ENCODE assay signal across 12 mouse cellular contexts in genomic region chr11:110781492-110782276, GRCm38 (mm10).
DNase-seq lines count a peak whose midpoint lies in the region; ATAC-seq and TF ChIP-seq lines count a peak whose summit lies in the region.
"Had no signal": no experiment of that assay in that cellular context is flagged by ENCODE, and none has a peak within 500 bp of the region (broad histone marks: within the 10 kb centered on the region; RNA-seq: fewer than 3 reads in every experiment).

No protein-coding gene starts in this region.

- DNase-seq in heart, adult 2 months: peak; percentile 12 to 16
- DNase-seq in NIH3T3 (ENCODE audit: low read depth): peak; percentile 28
- DNase-seq in midbrain, embryonic 14.5 days: peak; percentile 46
- DNase-seq in lung, postnatal 10 days: no peak
- no peak for DNase-seq in ovary, postnatal 10 days (ENCODE audit: low spot score)
- DNase-seq: cerebellum, adult 11 months; gastrocnemius, postnatal 14 days had no signal

- H3K36me3 ChIP-seq in heart, adult 2 months (ENCODE audit: control insufficient read depth, insufficient read depth, low read length): no peaks in the 10 kb centered on the region; the same call in 1 of the 2 replicates
- H3K36me3 ChIP-seq in heart, embryonic 11.5 days (ENCODE audit: control insufficient read depth, insufficient read depth, low read length): no peaks in the 10 kb centered on the region
- no peaks in the 10 kb centered on the region for H3K36me3 ChIP-seq in forebrain, embryonic 16.5 days (ENCODE audit: control insufficient read depth, insufficient read depth)
- H3K36me3 ChIP-seq in midbrain, embryonic 14.5 days (ENCODE audit: control insufficient read depth, insufficient read depth, low read length): no peaks in the 10 kb centered on the region
- no peaks in the 10 kb centered on the region for H3K36me3 ChIP-seq in kidney, embryonic 15.5 days

- TF ChIP-seq CTCF in heart, adult 2 months (IDR thresholded peaks at IDR 0.05): no peak

- no peak for TF ChIP-seq EP300 in heart, adult 2 months (IDR thresholded peaks at IDR 0.05; ENCODE audit: insufficient read depth, low read depth, low read length)

- ATAC-seq in heart, embryonic 11.5 days (replicated peaks; ENCODE audit: insufficient number of reproducible peaks, low FRiP score, low TSS enrichment): no peak
- ATAC-seq in forebrain, embryonic 16.5 days: peak; percentile 49; the same call in 1 of the 2 replicates
- ATAC-seq in midbrain, embryonic 14.5 days (ENCODE audit: low FRiP score, low TSS enrichment): no peak
- no peak for ATAC-seq in kidney, embryonic 15.5 days (replicated peaks; ENCODE audit: low FRiP score)
- ATAC-seq: CD4-positive, CD25-positive, alpha-beta regulatory T cell, adult 4 months; inflammation-experienced regulatory T-cells, adult 6 months had no signal

- WGBS in heart, adult 2 months: 47% methylated on average over 3 of the region's 3 CpGs
- WGBS in heart, embryonic 11.5 days (ENCODE audit: insufficient replicate concordance): 53% methylated on average over 3 of the region's 3 CpGs
- 39% methylated on average over 3 of the region's 3 CpGs for whole genome bisulfite sequencing in forebrain, embryonic 16.5 days
- WGBS in midbrain, embryonic 14.5 days: 30% methylated on average over 3 of the region's 3 CpGs
- WGBS in kidney, embryonic 15.5 days: 63% methylated on average over 3 of the region's 3 CpGs

- peaks cover 2% of the 10 kb centered on the region for H3K4me1 ChIP-seq in heart, adult 2 months (ENCODE audit: control insufficient read depth, insufficient read depth, low read length)
- H3K4me1 ChIP-seq in heart, embryonic 11.5 days (ENCODE audit: control insufficient read depth, insufficient read depth, low read length): no peaks in the 10 kb centered on the region
- peaks cover 4% of the 10 kb centered on the region for H3K4me1 ChIP-seq in forebrain, embryonic 16.5 days (replicated peaks; ENCODE audit: control insufficient read depth, insufficient read depth, low read length)
- 0 out of 2 replicates have a peak, but pooled peaks cover 6% of the 10 kb centered on the region for H3K4me1 ChIP-seq in midbrain, embryonic 14.5 days (ENCODE audit: control insufficient read depth, insufficient read depth, low read length)
- H3K4me1 ChIP-seq in kidney, embryonic 15.5 days: no peaks in the 10 kb centered on the region

- no peak overlapping the region for H3K4me2 ChIP-seq in heart, embryonic 11.5 days
- H3K4me2 ChIP-seq in forebrain, embryonic 16.5 days (ENCODE audit: low read length): no peak overlapping the region
- no peak overlapping the region for H3K4me2 ChIP-seq in midbrain, embryonic 14.5 days (ENCODE audit: low read length)
- H3K4me2 ChIP-seq in kidney, embryonic 15.5 days: no peak overlapping the region

- H3K4me3 ChIP-seq in heart, adult 2 months: no peak overlapping the region
- no peak overlapping the region for H3K4me3 ChIP-seq in heart, embryonic 11.5 days (ENCODE audit: low read depth, low read length)
- no peak overlapping the region for H3K4me3 ChIP-seq in forebrain, embryonic 16.5 days (replicated peaks; ENCODE audit: low read length)
- H3K4me3 ChIP-seq in midbrain, embryonic 14.5 days (replicated peaks; ENCODE audit: low read depth, low read length): no peak overlapping the region
- H3K4me3 ChIP-seq in kidney, embryonic 15.5 days (replicated peaks): no peak overlapping the region

- H3K9ac ChIP-seq in heart, adult 2 months (ENCODE audit: low read depth, low read length): no peak overlapping the region
- no peak overlapping the region for H3K9ac ChIP-seq in heart, embryonic 11.5 days (ENCODE audit: low read depth, low read length)
- H3K9ac ChIP-seq in forebrain, embryonic 16.5 days (replicated peaks; ENCODE audit: low read depth, low read length): no peak overlapping the region
- no peak overlapping the region for H3K9ac ChIP-seq in midbrain, embryonic 14.5 days (replicated peaks; ENCODE audit: low read length)
- H3K9ac ChIP-seq in kidney, embryonic 15.5 days: no peak overlapping the region

- H3K27me3 ChIP-seq in heart, adult 2 months (ENCODE audit: control insufficient read depth, insufficient read depth, low read length): no peaks in the 10 kb centered on the region
- no peaks in the 10 kb centered on the region for H3K27me3 ChIP-seq in heart, embryonic 11.5 days (ENCODE audit: control insufficient read depth, insufficient read depth, low read length)
- H3K27me3 ChIP-seq in forebrain, embryonic 16.5 days (replicated peaks; ENCODE audit: control insufficient read depth, insufficient read depth, low read length): no peaks in the 10 kb centered on the region
- no peaks in the 10 kb centered on the region for H3K27me3 ChIP-seq in midbrain, embryonic 14.5 days (ENCODE audit: control insufficient read depth, insufficient read depth, low read length)
- no peaks in the 10 kb centered on the region for H3K27me3 ChIP-seq in kidney, embryonic 15.5 days

- intact Hi-C loops in heart, adult 2 months (cut with DNase I): no loop called here

- H3K79me2 ChIP-seq in heart, adult 2 months (replicated peaks; ENCODE audit: control insufficient read depth, insufficient read depth, low read length): no peaks in the 10 kb centered on the region

- TF ChIP-seq POLR2A in heart, adult 2 months (IDR thresholded peaks at IDR 0.05; ENCODE audit: insufficient read depth, low read depth, low read length): no peak

- peak overlapping the region; percentile 8; the same call in 1 of the 2 replicates for H3K27ac ChIP-seq in heart, adult 2 months
- no peak overlapping the region for H3K27ac ChIP-seq in heart, embryonic 11.5 days (ENCODE audit: low read depth, low read length)
- H3K27ac ChIP-seq in forebrain, embryonic 16.5 days (ENCODE audit: low read length): no peak overlapping the region
- no peak overlapping the region for H3K27ac ChIP-seq in midbrain, embryonic 14.5 days (replicated peaks; ENCODE audit: low read depth, low read length)
- no peak overlapping the region for H3K27ac ChIP-seq in kidney, embryonic 15.5 days

- H3K9me3 ChIP-seq in heart, embryonic 11.5 days (replicated peaks; ENCODE audit: control insufficient read depth, low read length): no peaks in the 10 kb centered on the region
- H3K9me3 ChIP-seq in forebrain, embryonic 16.5 days (ENCODE audit: control insufficient read depth, low read length): peaks cover 3% of the 10 kb centered on the region
- H3K9me3 ChIP-seq in midbrain, embryonic 14.5 days (ENCODE audit: control insufficient read depth, low read length): 0 out of 2 replicates have a peak, but pooled peaks cover 3% of the 10 kb centered on the region
- H3K9me3 ChIP-seq in kidney, embryonic 15.5 days (replicated peaks): no peaks in the 10 kb centered on the region

Comparison
In these comparisons a context has a peak if more than half of its experiments do, and no peak if none do; other contexts are left out.
1. DNase-seq: peak in heart, adult 2 months (2 of 2), NIH3T3 (single experiment) and midbrain, embryonic 14.5 days (single experiment); none in lung, postnatal 10 days (single experiment) and ovary, postnatal 10 days (single experiment).